Comparison of ENCODE assay signal across 10 mouse cellular contexts in the genomic region with DNA sequence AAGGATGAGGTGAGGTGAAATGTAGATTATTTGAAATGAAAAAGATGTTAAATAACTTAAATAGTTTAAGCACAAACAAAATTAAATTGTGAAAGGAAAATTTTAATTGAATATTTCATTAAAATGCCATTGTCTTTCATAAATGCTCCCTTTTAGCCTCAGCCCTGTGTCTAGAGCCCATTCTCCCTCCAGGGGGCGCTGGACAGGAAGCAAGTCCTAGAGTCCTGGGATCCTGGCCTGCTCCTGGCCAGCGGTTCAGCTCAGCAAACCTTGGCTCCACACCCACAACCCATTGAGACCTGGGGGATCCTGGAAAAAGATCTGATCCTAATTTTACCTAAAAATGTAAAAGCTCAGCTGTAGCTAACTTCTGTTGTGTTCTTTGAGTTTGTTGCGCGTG. TPM values are rescaled to one million over a fixed set of nuclear protein-coding genes. Genes with fewer than 3 reads are reported as not detected.
DNase-seq lines count a peak whose midpoint lies in the region; ATAC-seq and TF ChIP-seq lines count a peak whose summit lies in the region.
"Had no signal": no experiment of that assay in that cellular context is flagged by ENCODE, and none has a peak within 500 bp of the region (broad histone marks: within the 10 kb centered on the region; RNA-seq: fewer than 3 reads in every experiment).

No protein-coding gene starts in this region.

- peak; percentile 58; the same call in 1 of the 2 replicates for ATAC-seq in forebrain, embryonic 11.5 days (replicated peaks; ENCODE audit: low FRiP score)
- ATAC-seq in forebrain, embryonic 13.5 days = no peak
- no peak for ATAC-seq in embryonic facial prominence, embryonic 14.5 days (ENCODE audit: low read depth)
- ATAC-seq in monocyte, adult 5-6 weeks (replicated peaks; ENCODE audit: insufficient number of reproducible peaks, low FRiP score, low TSS enrichment, poor library complexity, severe bottlenecking) = 0 out of 2 replicates have a peak, but pooled peaks have one; percentile 56

- H3K4me2 ChIP-seq in forebrain, embryonic 11.5 days (ENCODE audit: low read depth, low read length, severe bottlenecking) = no peak overlapping the region
- H3K4me2 ChIP-seq in forebrain, embryonic 13.5 days = no peak overlapping the region
- H3K4me2 ChIP-seq in embryonic facial prominence, embryonic 14.5 days (ENCODE audit: low read depth, low read length) = no peak overlapping the region
- H3K4me2 ChIP-seq: heart, embryonic 15.5 days had no signal

- no peak for TF ChIP-seq POLR2A in thymus, adult 2 months (IDR thresholded peaks at IDR 0.05; ENCODE audit: control insufficient read depth, extremely low read depth, insufficient read depth, low read length, poor library complexity)

- 67% methylated on average over 4 of the region's 4 CpGs for WGBS in forebrain, embryonic 11.5 days
- 64% methylated on average over 4 of the region's 4 CpGs for WGBS in forebrain, embryonic 13.5 days
- WGBS in thymus, adult 2 months = 70% methylated on average over 4 of the region's 4 CpGs
- WGBS in embryonic facial prominence, embryonic 14.5 days = 66% methylated on average over 4 of the region's 4 CpGs

- DNase-seq in forebrain, embryonic 11.5 days (ENCODE audit: low spot score) = peak; percentile 60
- DNase-seq in thymus, adult 2 months = peak; percentile 60
- DNase-seq in thymus, adult 18-20 months = no peak
- peak; percentile 10 for DNase-seq in embryonic facial prominence, embryonic 14.5 days (ENCODE audit: low spot score)
- DNase-seq in kidney, postnatal 4 days = peak; percentile 84 to 87
- peak; percentile 42 for DNase-seq in urinary bladder, adult 2 months (ENCODE audit: low spot score)

- no peaks in the 10 kb centered on the region for H3K4me1 ChIP-seq in forebrain, embryonic 11.5 days (replicated peaks; ENCODE audit: control insufficient read depth, insufficient read depth, low read length)
- H3K4me1 ChIP-seq in forebrain, embryonic 13.5 days = no peaks in the 10 kb centered on the region
- H3K4me1 ChIP-seq in thymus, adult 2 months (replicated peaks; ENCODE audit: control insufficient read depth, insufficient read depth, low read length) = no peaks in the 10 kb centered on the region
- H3K4me1 ChIP-seq in embryonic facial prominence, embryonic 14.5 days (ENCODE audit: control insufficient read depth, insufficient read depth, low read length) = no peaks in the 10 kb centered on the region
- H3K4me1 ChIP-seq: heart, embryonic 15.5 days; megakaryocyte, embryonic 14.5 days had no signal

- H3K4me3 ChIP-seq in forebrain, embryonic 11.5 days (ENCODE audit: low read depth, low read length) = no peak overlapping the region
- H3K4me3 ChIP-seq in forebrain, embryonic 13.5 days = no peak overlapping the region
- no peak overlapping the region for H3K4me3 ChIP-seq in thymus, adult 2 months (ENCODE audit: control insufficient read depth, insufficient read depth, low read length)
- no peak overlapping the region for H3K4me3 ChIP-seq in embryonic facial prominence, embryonic 14.5 days (ENCODE audit: low read depth, low read length)
- H3K4me3 ChIP-seq: heart, embryonic 15.5 days; megakaryocyte, embryonic 14.5 days had no signal

- H3K27me3 ChIP-seq in forebrain, embryonic 11.5 days (ENCODE audit: control insufficient read depth, insufficient read depth, low read length) = no peaks in the 10 kb centered on the region
- H3K27me3 ChIP-seq in forebrain, embryonic 13.5 days = no peaks in the 10 kb centered on the region
- no peaks in the 10 kb centered on the region for H3K27me3 ChIP-seq in thymus, adult 2 months (ENCODE audit: control insufficient read depth, insufficient read depth, low read length)
- no peaks in the 10 kb centered on the region for H3K27me3 ChIP-seq in embryonic facial prominence, embryonic 14.5 days (replicated peaks; ENCODE audit: control insufficient read depth, insufficient read depth, low read length)
- H3K27me3 ChIP-seq: heart, embryonic 15.5 days; megakaryocyte, embryonic 14.5 days had no signal

- TF ChIP-seq CTCF in thymus, adult 2 months (IDR thresholded peaks at IDR 0.05; ENCODE audit: borderline replicate concordance, control insufficient read depth, extremely low read depth, insufficient read depth, low read length, poor library complexity) = peak; percentile 31; the same call in 1 of the 2 replicates

- no peaks in the 10 kb centered on the region for H3K9me3 ChIP-seq in forebrain, embryonic 11.5 days (ENCODE audit: control insufficient read depth, low read length)
- no peaks in the 10 kb centered on the region for H3K9me3 ChIP-seq in forebrain, embryonic 13.5 days (replicated peaks)
- H3K9me3 ChIP-seq in embryonic facial prominence, embryonic 14.5 days (ENCODE audit: control insufficient read depth, low read length) = no peaks in the 10 kb centered on the region
- H3K9me3 ChIP-seq: heart, embryonic 15.5 days; megakaryocyte, embryonic 14.5 days had no signal

- no peaks in the 10 kb centered on the region for H3K36me3 ChIP-seq in forebrain, embryonic 11.5 days (ENCODE audit: control insufficient read depth, insufficient read depth, low read length)
- H3K36me3 ChIP-seq in forebrain, embryonic 13.5 days (ENCODE audit: poor library complexity, severe bottlenecking) = no peaks in the 10 kb centered on the region
- H3K36me3 ChIP-seq in thymus, adult 2 months (ENCODE audit: control insufficient read depth, insufficient read depth, low read length) = no peaks in the 10 kb centered on the region
- H3K36me3 ChIP-seq in embryonic facial prominence, embryonic 14.5 days (ENCODE audit: control insufficient read depth, insufficient read depth, low read length) = no peaks in the 10 kb centered on the region
- H3K36me3 ChIP-seq: heart, embryonic 15.5 days had no signal

- H3K27ac ChIP-seq in forebrain, embryonic 11.5 days (ENCODE audit: low read depth, low read length) = no peak overlapping the region
- no peak overlapping the region for H3K27ac ChIP-seq in forebrain, embryonic 13.5 days
- no peak overlapping the region for H3K27ac ChIP-seq in thymus, adult 2 months (ENCODE audit: control insufficient read depth, insufficient read depth, low read length)
- H3K27ac ChIP-seq in embryonic facial prominence, embryonic 14.5 days (replicated peaks; ENCODE audit: low read depth, low read length) = no peak overlapping the region
- H3K27ac ChIP-seq: heart, embryonic 15.5 days had no signal

- H3K9ac ChIP-seq in forebrain, embryonic 11.5 days (ENCODE audit: low read length) = no peak overlapping the region
- H3K9ac ChIP-seq in forebrain, embryonic 13.5 days = no peak overlapping the region
- no peak overlapping the region for H3K9ac ChIP-seq in embryonic facial prominence, embryonic 14.5 days (ENCODE audit: low read depth, low read length)
- H3K9ac ChIP-seq: heart, embryonic 15.5 days had no signal

RNA-seq across cellular contexts. Expression of gene Gpr137b, which starts 44.5 kb away (rescaled TPM):
- 28.3 and 30.3 TPM in 2 replicates for polyA plus RNA-seq in forebrain, embryonic 11.5 days (2014; fragmentation: Nextera tagmentation; extraction: Ambion mirVana)
- 24.2 and 26.1 TPM in 2 replicates for polyA plus RNA-seq in forebrain, embryonic 13.5 days (2015; fragmentation: Nextera tagmentation; extraction: Ambion mirVana)
- 33.9 and 37.0 TPM in 2 replicates for polyA plus RNA-seq in thymus, adult 2 months (2012; rRNA removed)
- 11.6 and 12.0 TPM in 2 replicates for polyA plus RNA-seq in embryonic facial prominence, embryonic 14.5 days (2014; fragmentation: Nextera tagmentation; extraction: Ambion mirVana)
- total RNA-seq in monocyte, adult 5-6 weeks (2017) = 54.3 to 120 TPM (median 68.3 TPM) in 3 replicates
- 28.5 and 33.1 TPM in 2 replicates for polyA plus RNA-seq in urinary bladder, adult 2 months (2012; rRNA removed)

Comparison
In these comparisons a context has a peak if more than half of its experiments do, and no peak if none do; other contexts are left out.
1. ATAC-seq: peak in forebrain, embryonic 11.5 days (single experiment) and monocyte, adult 5-6 weeks (single experiment); none in forebrain, embryonic 13.5 days (single experiment) and embryonic facial prominence, embryonic 14.5 days (single experiment).
2. DNase-seq: peak in forebrain, embryonic 11.5 days (single experiment), thymus, adult 2 months (single experiment), embryonic facial prominence, embryonic 14.5 days (single experiment), kidney, postnatal 4 days (2 of 2) and urinary bladder, adult 2 months (single experiment); none in thymus, adult 18-20 months (0 of 2).